Mouse (Mus musculus): ENCODE measurements around the gene Kctd7.

Kctd7 gene

DNA sequence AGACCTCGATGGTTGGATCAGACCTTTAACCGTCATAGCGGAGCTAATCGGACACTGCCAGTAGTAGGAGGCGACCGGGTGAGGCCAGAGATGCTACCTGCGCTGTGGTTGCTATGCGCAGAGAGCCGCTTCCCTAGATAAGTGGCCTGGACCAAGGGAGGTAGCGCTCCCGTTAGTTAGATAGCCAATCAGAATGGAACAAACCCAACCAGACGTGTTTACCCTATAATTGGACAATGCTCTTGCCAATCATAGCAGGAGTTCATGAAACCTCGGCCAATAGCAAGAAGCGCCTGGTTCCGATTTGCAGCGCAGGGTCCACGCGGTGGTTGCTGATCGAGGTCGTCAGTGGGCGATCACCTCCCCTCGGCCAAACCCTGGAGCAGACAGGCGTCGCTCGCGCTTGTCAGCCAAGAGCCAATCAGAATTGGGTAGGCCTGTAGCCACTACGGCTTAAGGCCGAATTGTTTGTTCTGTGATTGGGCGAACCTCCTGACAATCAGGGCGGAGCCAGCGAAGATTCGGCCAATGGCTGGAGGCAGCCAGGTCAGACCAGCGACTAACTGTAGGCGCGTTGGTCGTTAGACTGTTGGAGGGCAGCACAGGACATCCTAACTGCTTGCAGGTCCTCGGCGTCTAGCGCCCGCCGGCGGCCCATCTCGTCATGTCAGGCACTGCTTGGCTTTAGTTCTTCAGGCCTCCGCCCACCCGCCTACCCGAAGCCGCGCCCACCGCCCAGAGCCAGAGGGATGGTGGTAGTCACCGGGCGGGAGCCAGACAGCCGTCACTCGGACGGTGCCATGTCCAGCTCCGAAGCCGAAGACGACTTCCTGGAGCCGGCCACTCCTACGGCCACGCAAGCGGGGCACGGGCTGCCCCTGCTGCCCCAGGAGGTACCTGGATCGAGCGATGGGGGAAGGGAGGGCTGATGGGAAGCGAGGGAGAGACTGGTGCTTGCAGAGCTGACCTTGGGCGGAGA, at the start of gene Kctd7:
TSS of gene Kctd7 (plus strand) at position 528 of the 979 bp plus-strand sequence.
- DNase-seq (ENCODE audit: low spot score in 2 of 2), result peak; percentile 96 to 98

DNA sequence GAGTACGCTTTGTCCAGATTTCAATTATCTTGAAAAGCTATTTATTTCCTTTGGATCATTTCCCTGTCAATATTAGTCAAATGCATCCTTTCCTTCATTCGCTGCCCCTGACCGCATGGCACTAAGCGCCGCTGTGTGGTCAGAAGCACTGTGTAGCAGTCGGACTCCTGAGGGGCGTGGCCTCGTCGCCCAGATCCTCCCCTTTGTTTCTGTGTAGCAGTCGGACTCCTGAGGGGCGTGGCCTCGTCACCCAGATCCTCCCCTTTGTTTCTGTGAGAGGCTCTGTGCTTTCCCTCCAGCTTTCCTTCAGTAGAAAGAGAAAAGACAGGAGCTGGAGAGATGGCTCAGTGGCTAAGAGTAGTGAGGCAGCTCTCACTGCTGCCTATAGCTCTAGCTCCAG, 47.9 kb upstream of the Kctd7 start:
- no peak for DNase-seq (ENCODE audit: low spot score in 2 of 2)

GRCm38 (mm10) chr5:130097837-130098236, 46.8 kb upstream of the Kctd7 start:
- no peak for DNase-seq (ENCODE audit: low spot score in 2 of 2)

- no peak for DNase-seq (ENCODE audit: low spot score in 2 of 2)
Measured at GRCm38 (mm10) chr5:130101724-130102123, 42.9 kb upstream of the Kctd7 start.

GRCm38 (mm10) chr5:130109348-130109747, 35.3 kb upstream of the Kctd7 start:
- no peak for DNase-seq (ENCODE audit: low spot score in 2 of 2)

GRCm38 (mm10) chr5:130110632-130111464, 33.8 kb upstream of the Kctd7 start:
- no peak for DNase-seq (ENCODE audit: low spot score in 2 of 2)

DNA sequence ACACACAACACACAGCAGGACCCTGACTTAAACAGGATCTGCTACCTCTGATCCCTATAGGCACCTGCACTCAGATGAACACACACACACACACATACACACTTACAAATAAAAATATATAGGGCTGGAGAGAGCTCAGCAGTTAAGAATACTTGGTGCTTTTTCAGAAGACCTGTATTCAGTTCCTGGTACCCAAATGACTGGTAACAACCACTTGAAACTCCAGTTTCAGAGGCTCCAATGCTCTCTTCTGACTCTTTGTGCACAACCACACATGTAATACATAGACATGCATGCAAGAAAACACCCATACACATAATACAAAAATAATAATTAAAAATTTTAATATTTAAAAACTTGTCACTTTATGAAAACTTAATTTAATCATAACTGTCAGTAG, 32.0 kb upstream of the Kctd7 start:
- DNase-seq (ENCODE audit: low spot score in 2 of 2), result no peak

GRCm38 (mm10) chr5:130116116-130116515, 28.5 kb upstream of the Kctd7 start:
- DNase-seq (ENCODE audit: low spot score in 2 of 2), result no peak

DNA sequence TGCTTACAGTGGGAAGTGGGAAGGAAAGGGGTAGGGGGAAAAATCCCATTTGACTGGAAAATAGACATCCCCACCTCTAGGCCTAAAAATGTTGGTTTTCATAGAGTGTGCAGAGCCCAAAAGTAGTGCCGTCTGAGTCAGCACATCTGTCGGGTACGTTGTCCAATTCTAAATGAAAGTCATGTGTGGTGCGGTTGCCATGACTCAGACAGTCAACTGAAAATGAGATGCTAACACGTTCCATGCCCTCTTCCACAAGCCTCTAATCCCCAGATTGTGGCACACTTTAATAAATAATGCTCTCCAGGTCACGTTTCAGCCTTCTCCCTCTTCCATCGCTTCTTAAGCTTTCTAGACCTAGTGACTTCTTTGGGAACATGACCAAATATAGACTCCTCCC, 27.8 kb upstream of the Kctd7 start:
- DNase-seq (ENCODE audit: low spot score in 2 of 2), result no peak

DNA sequence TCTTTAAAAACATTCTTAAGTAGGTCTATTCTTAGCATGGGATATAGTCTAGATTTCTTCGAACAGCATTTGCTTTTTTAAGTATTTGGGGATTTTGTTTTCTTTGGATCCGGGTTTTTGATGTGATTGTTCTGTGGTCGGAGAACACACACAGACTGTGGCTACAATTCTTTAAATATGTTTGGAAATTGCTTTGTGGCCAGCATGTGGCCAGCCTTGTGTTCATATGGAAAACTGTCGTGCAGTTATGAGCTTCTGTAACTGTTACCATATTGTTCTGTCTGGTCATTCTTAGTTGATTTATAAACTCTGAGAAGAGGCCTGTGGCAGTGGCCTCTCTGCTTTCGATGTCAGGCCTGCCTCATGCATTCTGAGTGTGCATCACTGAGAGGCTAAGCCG, 26.7 kb upstream of the Kctd7 start:
- no peak for DNase-seq (ENCODE audit: low spot score in 2 of 2)

DNA sequence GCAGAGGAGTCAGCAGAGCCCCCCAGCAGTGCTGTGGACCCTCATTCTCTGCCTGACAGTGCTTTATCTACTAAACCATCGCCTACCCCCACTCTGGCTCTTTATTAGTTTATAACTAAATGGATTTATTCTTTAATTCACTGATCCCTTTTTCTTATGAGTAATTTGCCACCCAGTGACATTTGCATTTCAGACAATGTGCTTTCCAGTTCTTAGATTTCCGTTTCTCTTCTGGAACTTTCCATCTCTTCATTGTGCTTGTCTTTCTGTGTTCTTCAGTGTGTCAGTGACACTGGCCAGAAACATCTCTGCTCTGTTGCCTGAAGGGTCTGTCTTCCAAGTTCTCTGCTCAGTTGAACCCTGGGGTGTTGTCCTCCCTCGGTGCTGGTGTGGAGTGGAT, 25.4 kb upstream of the Kctd7 start:
- no peak for DNase-seq (ENCODE audit: low spot score in 2 of 2)

DNA sequence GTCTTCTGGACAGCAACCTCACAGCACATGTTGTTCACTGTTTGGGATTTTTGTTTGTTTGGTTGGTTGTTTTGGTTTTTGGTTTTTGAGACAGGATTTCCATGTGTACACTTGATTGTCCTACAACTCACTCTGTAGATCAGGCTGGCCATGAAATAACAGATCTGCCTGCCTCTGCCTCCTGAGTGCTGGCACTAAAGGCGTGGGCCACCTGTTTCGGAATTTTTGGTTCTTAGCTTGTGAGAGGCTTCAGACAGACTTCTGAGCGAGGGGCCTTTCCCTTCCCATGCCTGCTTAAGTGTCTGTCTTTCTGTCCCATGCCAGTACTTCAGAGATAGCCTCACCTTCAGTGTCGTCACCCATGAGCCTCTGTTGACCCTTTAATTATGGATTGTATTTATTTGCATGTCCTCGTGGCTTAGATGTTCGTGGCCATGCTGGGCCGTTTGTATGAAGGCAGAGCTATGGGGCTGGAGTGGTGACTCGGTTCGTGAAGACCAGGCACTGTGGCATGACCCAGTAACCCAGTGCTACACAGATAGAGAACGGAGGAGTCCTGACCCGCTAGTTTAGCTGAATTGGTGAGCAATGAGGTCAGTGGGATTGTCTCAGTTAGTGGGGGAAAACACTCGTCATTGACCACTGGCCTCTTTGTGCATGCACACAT, 24.5 kb upstream of the Kctd7 start:
- DNase-seq (ENCODE audit: low spot score in 2 of 2), result no peak

- no peak for DNase-seq (ENCODE audit: low spot score in 2 of 2)
Measured at GRCm38 (mm10) chr5:130120904-130121303, 23.8 kb upstream of the Kctd7 start.

- DNase-seq (ENCODE audit: low spot score in 2 of 2), result no peak
Measured at GRCm38 (mm10) chr5:130122355-130122754, 22.3 kb upstream of the Kctd7 start.

GRCm38 (mm10) chr5:130124271-130124670, 20.4 kb upstream of the Kctd7 start:
- DNase-seq (ENCODE audit: low spot score in 2 of 2), result no peak

GRCm38 (mm10) chr5:130128686-130129523, 15.8 kb upstream of the Kctd7 start:
- DNase-seq (ENCODE audit: low spot score in 2 of 2), result no peak

DNA sequence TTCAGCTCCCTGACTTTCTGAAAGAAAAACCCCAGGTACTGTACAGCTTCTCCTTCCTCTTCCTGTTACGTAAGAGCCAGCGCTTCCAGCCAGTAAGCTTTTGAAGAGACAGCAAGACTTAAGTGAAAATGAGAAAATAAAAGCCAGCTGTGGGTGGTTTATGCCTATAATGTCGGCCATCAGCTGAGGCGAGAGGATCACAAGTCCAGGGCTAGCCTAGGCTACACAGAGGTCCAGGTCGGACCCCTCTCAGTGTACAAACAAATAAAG, 15.2 kb upstream of the Kctd7 start:
- DNase-seq (ENCODE audit: low spot score in 2 of 2), result no peak

- no peak for DNase-seq (ENCODE audit: low spot score in 2 of 2)
Measured at GRCm38 (mm10) chr5:130136597-130136996, 8.1 kb upstream of the Kctd7 start.

GRCm38 (mm10) chr5:130139393-130139792, 5.3 kb upstream of the Kctd7 start:
- peak; percentile 46 to 70 for DNase-seq (ENCODE audit: low spot score in 2 of 2)

GRCm38 (mm10) chr5:130141138-130141537, 3.5 kb upstream of the Kctd7 start:
- DNase-seq (ENCODE audit: low spot score in 2 of 2), result no peak

GRCm38 (mm10) chr5:130142041-130142440, 2.6 kb upstream of the Kctd7 start:
- DNase-seq (ENCODE audit: low spot score in 2 of 2), result no peak
